Mouse (Mus musculus): ENCODE results near the gene 1500009C09Rik.

DNA sequence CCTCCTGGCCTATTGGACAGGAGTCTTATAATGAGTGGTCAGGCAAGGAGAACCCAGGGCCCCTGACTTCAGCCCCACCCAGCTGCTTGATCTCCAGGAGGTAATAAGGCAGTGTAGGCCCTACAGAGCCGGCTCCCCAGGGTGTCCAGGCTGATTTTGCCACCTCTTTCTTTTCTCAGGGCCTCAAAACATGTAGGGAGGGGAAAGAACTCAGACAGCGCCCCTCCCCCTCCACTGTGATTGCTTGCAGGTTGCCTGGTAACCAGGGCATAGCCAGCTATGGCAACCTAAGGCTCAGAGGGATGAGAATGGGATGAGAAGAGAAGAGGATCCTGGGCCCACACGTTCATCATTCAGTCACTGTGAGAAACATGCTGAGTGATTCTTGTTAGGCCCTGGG lies 16.0 kb downstream of the 1500009C09Rik start:
- TF ChIP-seq CTCF (IDR thresholded peaks at IDR 0.05) = no peak
- no peak for TF ChIP-seq POLR2A (IDR thresholded peaks at IDR 0.05; ENCODE audit: insufficient read depth, low read depth, low read length)
- TF ChIP-seq EP300 (IDR thresholded peaks at IDR 0.05; ENCODE audit: insufficient read depth, low read depth, low read length) = no peak
